Mouse (Mus musculus) heart, embryonic 16.5 days (tissue): ENCODE measurements at regions not wholly inside any gene's neighbourhood (a gene's known extent, or its start where the extent isn't known, plus 50 kb on each side); places are given as distances from the start of the nearest gene placed in this dataset.

ENCODE experiments used
- ATAC-seq: fragments of 200-750 bp; cut with Nextera tagmentation; replicated peaks from 2 replicates; pipeline ENCODE4 v1.8.0; 2017; ENCODE audit warnings: moderate number of reproducible peaks; ENCODE audit not compliant: insufficient read depth, low FRiP score; ENCODE audit errors: extremely low read depth
- H3K27ac ChIP-seq: fragments of 300-500 bp; sonication (generic); 2 replicates; pipeline ENCODE4 v1.5.1; 2014; ENCODE audit warnings: mild to moderate bottlenecking, low read length, control low read depth, moderate library complexity
- H3K27me3 ChIP-seq: fragments of 300-500 bp; sonication (generic); 2 replicates; pipeline ENCODE4 v1.6.1; 2014; ENCODE audit warnings: low read length, mixed read lengths; ENCODE audit not compliant: control insufficient read depth, insufficient read depth
- H3K36me3 ChIP-seq: fragments of 300-500 bp; sonication (generic); 2 replicates; pipeline ENCODE4 v1.6.1; 2014; ENCODE audit not compliant: control insufficient read depth, insufficient read depth
- H3K4me1 ChIP-seq: fragments of 300-500 bp; sonication (generic); 2 replicates; pipeline ENCODE4 v1.6.1; 2014; ENCODE audit warnings: low read length, mixed read lengths; ENCODE audit not compliant: control insufficient read depth, insufficient read depth
- H3K4me2 ChIP-seq: fragments of 300-500 bp; sonication (generic); 2 replicates; pipeline ENCODE4 v1.6.1; 2014; ENCODE audit warnings: low read depth, mild to moderate bottlenecking, control low read depth, low read length
- H3K4me3 ChIP-seq: fragments of 300-500 bp; sonication (generic); 2 replicates; pipeline ENCODE4 v1.5.1; 2014; ENCODE audit warnings: mild to moderate bottlenecking, control low read depth, low read length
- H3K9ac ChIP-seq: fragments of 300-500 bp; sonication (generic); 2 replicates; pipeline ENCODE4 v1.6.1; 2014; ENCODE audit warnings: low read length, control low read depth
- H3K9me3 ChIP-seq: fragments of 300-500 bp; sonication (generic); replicated peaks from 2 replicates; pipeline ENCODE4 v1.6.1; 2016; ENCODE audit warnings: low read length; ENCODE audit not compliant: control insufficient read depth
- WGBS: fragments of 180-500 bp; shearing (Covaris S2); extraction: QIAGEN DNeasy Blood & Tissue Kit; methylation state at CpG from one replicate; pipeline ENCODE4 v1.1.7; 2014; 5-methylcytosine and 5-hydroxymethylcytosine counted together

GRCm38 (mm10) chr12:97398582-97398945, 860.7 kb downstream of the Galc start:
- Histone ChIP-seq H3K27me3 (no peaks in the 10 kb centered on the region), H3K27ac (no peak overlapping the region), H3K4me3 (no peak overlapping the region), H3K4me1 (no peaks in the 10 kb centered on the region), H3K4me2 (no peak overlapping the region), H3K9ac (no peak overlapping the region), H3K9me3 (no peaks in the 10 kb centered on the region), H3K36me3 (no peaks in the 10 kb centered on the region)
- WGBS: 42% methylated on average over 3 of the region's 3 CpGs
- no peak for ATAC-seq

GRCm38 (mm10) chr12:97397850-97398581, 861.2 kb downstream of the Galc start:
- H3K9ac ChIP-seq: no peak overlapping the region
- H3K4me1 ChIP-seq: no peaks in the 10 kb centered on the region
- H3K27ac ChIP-seq: no peak overlapping the region
- WGBS: 77% methylated on average over 6 of the region's 7 CpGs
- no peak overlapping the region for H3K4me3 ChIP-seq
- no peaks in the 10 kb centered on the region for H3K9me3 ChIP-seq
- no peak overlapping the region for H3K4me2 ChIP-seq
- no peak for ATAC-seq
- H3K27me3 ChIP-seq: no peaks in the 10 kb centered on the region
- H3K36me3 ChIP-seq: no peaks in the 10 kb centered on the region

GRCm38 (mm10) chr12:97361804-97362203, 897.5 kb downstream of the Galc start:
- no peak for ATAC-seq
- Histone ChIP-seq H3K9ac (no peak overlapping the region), H3K27ac (no peak overlapping the region), H3K36me3 (no peaks in the 10 kb centered on the region), H3K4me2 (no peak overlapping the region), H3K4me1 (no peaks in the 10 kb centered on the region), H3K27me3 (no peaks in the 10 kb centered on the region), H3K4me3 (no peak overlapping the region), H3K9me3 (no peaks in the 10 kb centered on the region)
- 71% methylated on average over 3 of the region's 3 CpGs for WGBS

GRCm38 (mm10) chr12:97360656-97361055, 898.6 kb downstream of the Galc start:
- H3K9ac ChIP-seq: no peak overlapping the region
- 13% methylated on average over 2 of the region's 2 CpGs for WGBS

GRCm38 (mm10) chr12:97326582-97326981, 932.7 kb downstream of the Galc start:
- no peaks in the 10 kb centered on the region for H3K9me3 ChIP-seq

More at GRCm38 (mm10) chr12:97360656-97361055, 898.6 kb downstream of the Galc start:
- H3K4me2 ChIP-seq: no peak overlapping the region
- no peak overlapping the region for H3K4me3 ChIP-seq
- no peak for ATAC-seq
- H3K4me1 ChIP-seq: no peaks in the 10 kb centered on the region
- H3K27ac ChIP-seq: no peak overlapping the region
- H3K27me3 ChIP-seq: no peaks in the 10 kb centered on the region
- no peaks in the 10 kb centered on the region for H3K9me3 ChIP-seq
- no peaks in the 10 kb centered on the region for H3K36me3 ChIP-seq

GRCm38 (mm10) chr12:97312282-97313040, 946.8 kb downstream of the Galc start:
- Histone ChIP-seq H3K4me3 (no peak overlapping the region), H3K4me2 (no peak overlapping the region), H3K36me3 (no peaks in the 10 kb centered on the region), H3K9ac (no peak overlapping the region), H3K27me3 (no peaks in the 10 kb centered on the region), H3K27ac (no peak overlapping the region), H3K4me1 (no peaks in the 10 kb centered on the region), H3K9me3 (no peaks in the 10 kb centered on the region)
- ATAC-seq: no peak
- WGBS: 56% methylated on average over 5 of the region's 5 CpGs

More at GRCm38 (mm10) chr12:97326582-97326981, 932.7 kb downstream of the Galc start:
- no peak overlapping the region for H3K27ac ChIP-seq
- H3K36me3 ChIP-seq: no peaks in the 10 kb centered on the region
- no peak overlapping the region for H3K4me2 ChIP-seq
- H3K9ac ChIP-seq: no peak overlapping the region
- WGBS: 54% methylated on average over 3 of the region's 3 CpGs
- no peak overlapping the region for H3K4me3 ChIP-seq
- ATAC-seq: no peak
- no peaks in the 10 kb centered on the region for H3K27me3 ChIP-seq
- H3K4me1 ChIP-seq: no peaks in the 10 kb centered on the region

- Histone ChIP-seq H3K4me2 (no peak overlapping the region), H3K9me3 (no peaks in the 10 kb centered on the region), H3K4me1 (no peaks in the 10 kb centered on the region), H3K9ac (no peak overlapping the region), H3K27ac (no peak overlapping the region), H3K4me3 (no peak overlapping the region), H3K36me3 (no peaks in the 10 kb centered on the region), H3K27me3 (no peaks in the 10 kb centered on the region)
- ATAC-seq: no peak
- WGBS: 60% methylated on average over 2 of the region's 2 CpGs
Measured at GRCm38 (mm10) chr12:97278792-97279191, 980.5 kb downstream of the Galc start.

- no peak overlapping the region for H3K4me2 ChIP-seq
- no peak overlapping the region for H3K4me3 ChIP-seq
- H3K4me1 ChIP-seq: no peaks in the 10 kb centered on the region
- H3K36me3 ChIP-seq: no peaks in the 10 kb centered on the region
- H3K27me3 ChIP-seq: no peaks in the 10 kb centered on the region
- 78% methylated on average over 1 of the region's 1 CpGs for WGBS
- no peak for ATAC-seq
- H3K9me3 ChIP-seq: no peaks in the 10 kb centered on the region
- no peak overlapping the region for H3K27ac ChIP-seq
- H3K9ac ChIP-seq: no peak overlapping the region
Measured at GRCm38 (mm10) chr12:97278331-97278730, 980.9 kb downstream of the Galc start.
